Mouse (Mus musculus) ovary, postnatal 36 days (tissue): ENCODE measurements around the gene Ube2d3.
"Not testable (repeated sequence)": the region's sequence is repeated elsewhere in the genome, so short reads cannot be mapped to it uniquely, and the experiment has no call there.

Source experiments
- DNase-seq: peaks from one replicate; pipeline ENCODE4 v3.0.0; 2022; ENCODE audit warnings: low spot score, mixed read lengths

Gene Ube2d3

DNA sequence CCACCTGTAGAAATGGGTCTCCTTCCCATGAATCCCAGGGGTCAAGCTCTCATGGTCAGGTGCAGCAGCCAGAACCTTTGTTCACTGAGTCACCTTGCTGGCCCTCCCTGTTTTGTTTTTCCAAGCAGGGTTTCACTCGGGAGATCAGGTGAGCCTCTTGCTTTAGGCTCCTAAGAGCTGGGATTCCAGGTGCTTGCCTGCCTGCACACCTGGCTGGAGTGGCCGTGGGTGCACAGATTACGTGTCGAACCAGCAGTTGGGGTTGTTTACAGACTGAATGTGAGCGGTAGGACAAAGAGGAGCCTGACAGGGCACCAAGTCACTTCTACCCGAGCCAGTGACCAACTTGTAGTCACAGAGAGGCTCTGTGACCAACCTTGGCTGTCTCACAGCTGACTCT is 53.2 kb downstream of the Ube2d3 start:
- no peak for DNase-seq

DNA sequence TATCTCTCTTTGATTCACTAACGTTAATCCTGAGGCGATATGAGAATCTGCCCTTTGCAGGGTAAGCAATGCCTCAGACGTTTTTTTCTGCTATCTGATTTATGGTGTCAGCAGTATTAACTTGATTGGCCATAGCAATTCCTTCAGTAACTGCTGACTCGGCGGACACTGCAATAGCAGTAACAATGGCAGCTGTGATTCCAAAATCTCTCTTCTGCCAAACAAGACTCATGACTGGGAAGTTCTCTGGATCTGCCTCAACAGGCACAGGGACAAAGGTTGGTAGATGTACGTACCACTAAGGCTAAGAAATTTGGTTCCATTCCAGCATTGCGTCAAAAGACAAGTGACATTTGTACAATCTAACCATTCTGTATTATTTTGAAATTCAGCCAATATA is 55.4 kb downstream of the Ube2d3 start:
- DNase-seq, result not testable (repeated sequence)

DNA sequence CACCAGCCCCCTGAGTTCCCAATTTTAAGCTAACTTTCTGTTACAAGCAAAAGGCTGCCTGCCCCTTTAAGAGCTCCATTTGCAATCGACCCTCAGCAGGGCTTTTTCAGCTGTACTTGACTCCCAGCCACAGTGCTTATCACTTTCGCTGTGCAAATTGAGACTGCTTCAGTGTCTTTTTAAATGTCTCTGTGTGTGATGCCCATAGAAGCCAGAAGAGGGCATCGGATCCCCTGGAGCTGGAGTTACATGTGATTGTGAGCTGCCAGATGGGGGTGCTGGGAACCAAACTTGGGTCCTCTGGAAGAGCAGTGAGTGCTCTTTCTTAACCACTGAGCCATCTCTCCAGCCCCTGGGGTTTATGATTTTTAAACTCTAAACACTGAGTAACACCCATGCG is 60.0 kb downstream of the Ube2d3 start:
- not testable (repeated sequence) for DNase-seq

DNA sequence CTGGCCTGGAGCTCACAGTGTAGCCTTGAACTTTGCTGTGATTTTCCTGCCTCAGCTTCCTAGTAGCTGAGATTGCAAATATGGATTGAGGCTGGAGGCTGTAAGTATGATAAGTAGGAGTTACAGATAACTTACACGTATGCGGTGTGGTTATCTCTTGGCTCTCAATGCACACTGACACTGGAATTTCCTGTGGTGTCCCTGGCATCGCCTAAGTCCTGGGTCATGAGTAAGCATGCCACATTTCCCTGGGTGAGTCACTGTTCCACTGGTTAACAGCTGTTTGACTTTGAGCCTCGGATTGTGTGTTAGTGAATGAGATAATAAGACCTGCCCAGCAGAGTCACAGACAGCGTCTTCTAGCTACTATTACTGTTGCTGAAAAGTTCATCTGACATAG is 60.9 kb downstream of the Ube2d3 start:
- DNase-seq, result no peak

DNA sequence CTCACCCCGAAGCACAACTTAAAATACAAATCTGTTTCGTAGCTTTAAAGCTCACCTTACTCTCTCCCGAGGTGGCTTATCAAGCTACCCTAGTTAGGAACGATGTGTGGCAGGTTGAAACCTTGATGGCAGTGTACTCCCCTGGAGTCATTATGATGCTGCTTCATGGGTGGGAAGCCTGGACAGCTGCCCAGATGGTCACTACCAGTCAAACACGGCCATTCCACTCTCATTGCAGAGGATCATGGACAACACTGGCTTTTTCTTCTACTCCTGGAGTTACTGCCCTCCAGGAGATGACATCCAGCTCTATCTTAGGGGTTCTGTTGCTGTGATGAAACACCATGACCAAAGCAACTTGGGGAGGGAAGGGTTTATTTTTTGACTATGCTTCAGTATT is 65.2 kb downstream of the Ube2d3 start:
- DNase-seq, result no peak

DNA sequence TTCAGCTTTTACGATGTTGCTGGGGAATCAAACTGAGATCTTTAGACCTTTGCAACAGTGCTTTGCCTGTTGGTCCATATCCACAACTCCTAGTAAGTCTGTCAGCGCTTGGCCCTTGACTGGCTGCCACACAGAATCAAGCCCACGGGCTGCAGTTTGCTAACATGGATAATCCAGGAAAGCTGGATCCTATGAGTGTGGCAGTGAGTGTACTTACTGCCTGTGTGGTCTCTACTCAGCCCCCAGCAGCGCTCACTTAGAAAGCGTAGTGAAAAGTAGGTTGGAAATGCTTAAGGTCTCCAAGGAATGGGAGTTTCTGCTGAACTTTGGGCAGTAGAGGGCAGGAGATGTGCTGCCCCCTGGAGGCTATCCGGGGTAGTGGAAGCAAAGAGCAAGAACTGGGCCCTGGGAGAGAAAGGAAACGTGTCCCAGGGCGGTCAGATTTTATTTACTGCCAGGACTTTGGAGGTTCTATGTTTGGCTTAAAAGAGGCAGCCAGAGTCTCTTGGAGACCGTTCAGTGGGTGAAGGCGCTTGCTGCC is 67.5 kb downstream of the Ube2d3 start:
- DNase-seq, result peak; percentile 58

DNA sequence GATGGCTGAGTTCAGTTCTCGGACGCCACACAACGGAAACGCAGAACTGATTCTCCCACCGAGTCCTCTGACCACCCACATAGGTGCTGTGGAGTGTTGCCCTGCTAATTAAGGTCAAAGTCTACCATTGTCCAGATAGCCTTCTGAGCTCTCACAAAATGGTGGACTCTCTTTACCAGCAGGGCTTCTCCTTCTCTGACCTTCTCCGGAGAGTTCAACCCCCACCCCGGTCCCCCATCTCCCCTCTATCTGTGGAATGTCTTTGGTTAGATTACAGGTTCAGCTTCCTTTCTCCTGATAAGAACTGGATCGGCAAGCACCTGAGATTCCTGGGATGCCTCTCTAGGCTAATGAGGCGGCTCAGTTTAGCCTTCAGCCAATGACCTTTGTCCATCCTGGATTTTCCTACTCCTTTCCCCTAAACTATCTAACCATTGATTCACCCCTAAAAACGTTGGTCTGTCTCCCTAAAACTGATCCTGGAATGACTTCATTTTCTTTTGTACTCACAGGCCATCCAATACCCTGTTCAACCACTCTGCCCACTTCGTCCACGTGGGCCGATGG is 68.0 kb downstream of the Ube2d3 start:
- DNase-seq, result no peak

DNA sequence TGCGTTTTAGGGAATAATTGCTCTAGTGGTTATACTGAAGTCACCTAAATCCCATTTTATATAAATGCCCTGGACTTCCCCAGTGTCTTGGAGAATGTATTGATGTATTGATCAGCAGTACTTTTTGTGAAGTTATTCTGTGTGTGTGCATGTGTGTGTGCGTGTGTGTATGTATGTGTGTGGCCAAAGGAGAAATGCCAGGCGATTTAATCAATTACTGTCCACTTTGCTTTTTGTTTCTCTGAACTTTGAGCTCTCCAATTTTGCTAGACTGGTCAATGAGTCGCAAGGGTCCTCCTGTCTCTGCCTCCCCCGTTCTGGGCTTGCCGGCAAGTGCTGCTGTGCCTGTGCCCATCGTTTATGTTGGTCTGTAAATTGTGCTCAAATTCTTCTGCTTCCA is 69.6 kb downstream of the Ube2d3 start:
- DNase-seq, result no peak

DNA sequence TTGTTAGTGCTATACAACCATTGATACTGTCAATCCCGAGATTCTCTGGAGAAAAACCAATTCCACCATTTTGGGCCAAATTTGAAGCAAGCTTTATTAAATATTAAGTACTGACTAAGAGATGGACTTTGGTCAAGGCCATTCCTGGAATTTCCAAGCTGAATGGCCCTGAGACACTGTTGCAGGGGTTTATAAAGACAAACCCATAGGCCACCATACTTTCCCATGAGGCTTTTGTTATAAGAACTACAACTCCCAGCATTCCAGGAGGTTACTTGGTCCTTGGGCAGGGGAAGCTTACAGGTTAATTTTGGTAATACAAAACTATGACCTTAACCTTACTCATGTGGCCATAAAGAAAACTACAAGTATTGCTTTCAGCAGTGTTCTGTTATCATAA is 70.2 kb downstream of the Ube2d3 start:
- DNase-seq, result no peak

DNA sequence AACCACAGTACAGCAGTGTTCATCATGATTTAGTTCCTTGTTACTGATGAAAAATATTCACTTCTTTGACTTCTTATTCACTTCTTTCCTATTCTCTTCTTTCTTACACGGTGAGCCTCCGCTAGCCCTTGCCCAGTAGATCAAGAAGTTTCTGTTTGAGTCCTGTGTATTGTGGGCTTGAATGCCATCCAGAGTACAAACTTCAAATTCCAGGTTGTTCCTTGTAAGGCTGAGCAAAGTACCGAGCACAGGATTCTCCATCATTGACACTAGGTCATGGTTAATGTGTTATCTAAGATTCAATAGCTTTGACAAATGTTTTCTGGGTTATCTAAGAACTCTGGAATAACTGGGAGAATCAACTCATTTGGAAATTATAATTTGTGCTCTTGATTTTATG is 72.4 kb downstream of the Ube2d3 start:
- no peak for DNase-seq

DNA sequence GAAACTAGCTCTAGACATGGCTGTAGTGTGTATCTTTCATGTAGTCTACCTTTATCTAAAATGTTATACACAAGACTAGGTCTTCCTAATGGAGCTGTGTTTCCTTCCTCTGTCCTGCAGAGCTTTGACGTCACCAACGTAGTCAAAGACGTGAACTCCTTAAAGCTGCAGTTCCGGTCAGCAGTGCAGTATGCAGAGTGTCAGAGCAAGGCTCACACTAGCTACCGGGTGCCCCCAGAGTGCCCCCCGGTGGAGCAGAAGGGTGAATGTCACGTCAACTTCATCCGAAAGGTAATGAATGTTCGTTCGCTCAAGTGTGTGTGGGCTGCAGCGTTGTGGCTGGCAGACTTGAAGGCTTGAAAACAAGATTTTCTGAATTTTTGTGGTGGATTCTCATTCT is 73.7 kb downstream of the Ube2d3 start:
- no peak for DNase-seq

DNA sequence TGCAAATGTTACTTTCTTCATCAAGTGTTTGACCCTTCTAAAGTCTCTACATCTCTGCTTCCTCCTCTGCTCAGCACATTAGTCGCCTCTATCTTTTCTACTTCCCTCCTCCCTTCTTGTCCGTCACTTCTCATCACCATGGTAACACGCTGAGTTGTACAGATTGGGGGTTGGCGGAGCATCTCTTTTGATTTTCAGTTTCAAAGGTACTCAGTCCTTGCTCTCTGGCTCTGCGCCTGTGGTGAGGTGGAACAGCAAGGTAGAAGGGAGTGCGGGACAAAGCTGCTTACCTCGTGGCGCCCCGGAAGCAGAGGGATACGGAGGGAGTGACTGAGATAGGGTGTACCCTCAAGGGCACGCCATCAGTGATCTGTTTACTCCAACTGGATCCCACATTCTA is 75.3 kb downstream of the Ube2d3 start:
- no peak for DNase-seq

DNA sequence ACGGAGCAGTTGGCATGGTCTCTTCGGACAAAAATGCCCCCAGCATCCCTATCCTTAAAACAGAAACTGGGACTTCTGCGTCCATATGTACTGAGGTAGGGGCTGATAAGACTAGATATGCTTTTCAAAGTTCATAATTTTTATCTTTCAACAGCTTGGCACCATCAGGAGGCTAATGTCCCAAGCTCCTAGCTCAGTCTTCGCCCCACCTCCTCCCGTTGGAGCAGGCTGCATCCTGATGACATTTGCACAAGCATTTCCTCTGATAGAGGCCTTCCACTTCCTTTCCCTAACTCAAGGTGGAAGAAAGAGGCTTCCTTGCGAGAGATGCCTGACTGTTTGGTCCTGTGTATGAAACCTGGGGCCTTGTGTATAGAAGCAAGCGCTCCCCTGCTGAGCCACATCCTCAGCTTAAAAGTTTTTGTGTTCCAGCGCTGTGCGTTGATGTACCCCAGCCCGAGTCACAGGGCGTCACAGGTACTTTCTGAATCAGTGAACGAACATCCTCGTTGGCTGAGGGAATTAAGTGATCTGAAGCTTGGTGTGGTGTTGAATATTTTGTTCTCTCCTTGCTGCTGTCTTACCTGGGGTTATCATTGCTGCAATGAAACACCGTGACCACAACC is 76.0 kb downstream of the Ube2d3 start:
- no peak for DNase-seq

DNA sequence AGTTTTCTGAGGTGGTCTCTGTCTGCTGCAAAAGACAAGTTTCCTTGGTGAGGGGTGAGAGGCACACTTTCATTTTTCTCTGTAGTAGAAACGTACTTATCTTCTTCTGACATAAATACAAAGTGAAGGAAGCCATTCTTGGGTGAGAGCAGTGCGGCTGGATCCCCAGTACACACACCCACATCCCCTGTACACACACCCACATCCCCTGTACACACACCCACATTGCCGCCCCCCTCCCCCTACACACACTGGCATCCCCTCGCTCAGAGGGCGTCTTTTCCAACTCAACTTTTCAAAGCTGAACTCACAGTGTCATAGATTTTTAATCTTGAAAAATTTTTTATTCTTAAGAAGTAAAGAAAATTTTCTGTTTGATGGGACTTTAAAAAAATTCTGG is 77.3 kb downstream of the Ube2d3 start:
- no peak for DNase-seq

DNA sequence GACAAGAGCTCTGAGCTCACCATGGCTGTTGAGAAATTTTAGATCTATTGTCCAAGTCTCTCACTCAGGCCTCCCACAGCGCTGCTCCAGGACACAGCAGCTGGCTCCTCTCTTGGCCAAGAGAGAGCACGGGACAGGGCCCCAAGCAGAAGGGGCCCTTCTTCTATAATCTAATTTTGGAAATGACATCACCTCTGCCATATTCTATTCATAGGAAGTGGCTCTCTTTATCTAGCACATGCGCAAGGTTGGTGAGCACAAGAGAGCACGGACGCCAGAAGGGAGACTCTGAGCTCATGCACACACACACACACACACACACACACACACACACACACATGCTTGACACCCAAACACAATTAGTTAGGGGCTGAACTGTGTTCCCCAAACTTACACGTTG is 78.9 kb downstream of the Ube2d3 start:
- DNase-seq, result no peak
